Mouse (Mus musculus) C2C12 (cell line): ENCODE data around the gene Gars.

Source experiments
- CTCF ChIP-seq: IDR thresholded peaks from one replicate; pipeline ENCODE4 v1.5.1; 2011; ENCODE audit not compliant: control insufficient read depth, insufficient read depth, insufficient read length
- FOSL1 ChIP-seq: IDR thresholded peaks from one replicate; pipeline ENCODE4 v1.8.0; 2011; ENCODE audit warnings: mild to moderate bottlenecking, low read length; ENCODE audit not compliant: poor library complexity, insufficient read depth, severe bottlenecking
- USF1 ChIP-seq: IDR thresholded peaks from one replicate; pipeline ENCODE4 v1.6.1; 2011; ENCODE audit warnings: low read depth, mild to moderate bottlenecking, control low read depth, moderate library complexity

DNA sequence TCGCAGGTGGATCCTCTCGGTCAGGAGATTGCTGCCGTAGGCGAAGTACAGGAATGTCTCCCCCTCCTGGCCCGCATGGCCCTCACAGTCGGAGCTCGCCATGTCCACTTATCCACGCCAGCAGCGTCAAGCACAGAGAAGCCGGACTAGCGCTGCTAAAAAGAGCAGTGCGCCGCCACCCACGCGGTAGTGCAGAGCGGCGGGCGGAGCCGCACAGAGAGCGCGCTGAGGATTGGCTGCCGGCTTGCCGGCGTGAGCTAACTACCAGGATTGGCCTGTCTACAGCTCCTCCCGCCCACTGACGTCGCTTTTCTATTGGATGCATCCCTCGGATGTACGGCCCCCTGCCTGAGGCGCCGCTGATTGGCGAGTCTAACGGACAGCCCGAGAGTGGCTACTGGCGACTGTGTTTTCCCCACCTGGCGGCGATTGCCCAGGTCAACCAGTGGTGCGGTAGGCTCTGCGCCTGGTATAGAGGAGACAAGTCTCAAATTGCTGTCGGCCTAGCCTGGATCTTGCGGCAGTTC lies 45.0 kb upstream of the Gars start, which contains the start of gene Ggct:
- TF ChIP-seq CTCF (peak; percentile 83), USF1 (no peak), FOSL1 (no peak)
